Mouse (Mus musculus) megakaryocyte, embryonic 14.5 days (primary cell): Measurements from ENCODE around the gene Arid3a.

ENCODE experiments used
- FLI1 ChIP-seq: IDR thresholded peaks from 2 replicates; pipeline ENCODE4 v1.6.1; 2012; ENCODE audit warnings: low read length, inconsistent platforms, mixed read lengths
- GATA1 ChIP-seq: IDR thresholded peaks from 3 replicates; pipeline ENCODE4 v1.6.1; 2012; ENCODE audit warnings: mixed read lengths, low read length, inconsistent platforms, borderline replicate concordance

DNA sequence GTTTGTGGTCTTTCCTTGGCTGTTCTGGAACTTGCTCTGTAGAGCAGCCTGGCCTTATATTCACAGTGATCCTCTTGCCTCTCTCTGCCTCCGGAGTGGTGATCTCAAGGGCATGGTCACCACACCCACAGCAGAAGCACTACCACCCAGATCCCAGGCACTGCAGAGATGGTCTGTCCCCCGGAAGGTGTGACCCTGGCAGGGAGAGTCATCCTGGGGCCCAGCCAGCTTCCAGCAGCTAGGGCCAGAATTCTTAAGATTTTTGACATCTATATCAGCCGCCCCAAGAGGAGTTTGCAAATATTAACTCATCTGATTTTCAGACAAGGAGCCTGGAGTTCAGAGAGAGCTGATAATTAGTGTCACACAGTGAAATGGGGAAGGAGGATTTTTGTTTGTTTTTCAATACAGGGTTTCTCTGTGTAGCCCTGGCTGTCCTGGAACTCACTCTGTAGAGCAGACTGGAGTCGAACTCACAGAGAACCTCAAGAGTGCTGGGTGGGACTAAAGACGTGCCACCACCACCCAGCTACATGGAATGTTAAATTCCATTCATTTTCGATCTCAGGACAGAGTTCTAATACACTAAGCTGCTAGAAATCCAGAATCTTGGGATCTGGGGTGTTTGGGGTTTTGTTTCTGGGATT is 59.5 kb downstream of the Arid3a start:
- no peak for TF ChIP-seq GATA1
- TF ChIP-seq FLI1 = no peak
